Mouse (Mus musculus) C2C12 (cell line): ENCODE results near the gene Efcab5.

ENCODE experiments used
- CEBPB ChIP-seq: IDR thresholded peaks from one replicate; pipeline ENCODE4 v1.6.1; 2011; ENCODE audit warnings: low read depth, mild to moderate bottlenecking, control low read depth, moderate library complexity
- CTCF ChIP-seq: IDR thresholded peaks from one replicate; pipeline ENCODE4 v1.5.1; 2011; ENCODE audit not compliant: control insufficient read depth, insufficient read depth, insufficient read length
- MYOD1 ChIP-seq: IDR thresholded peaks from one replicate; pipeline ENCODE4 v1.6.1; 2011; ENCODE audit warnings: low read depth; ENCODE audit not compliant: control insufficient read depth, insufficient read length
- MYOG ChIP-seq: IDR thresholded peaks from one replicate; pipeline ENCODE4 v1.6.1; 2011; ENCODE audit not compliant: control insufficient read depth, insufficient read length; ENCODE audit errors: extremely low read depth
- USF1 ChIP-seq: IDR thresholded peaks from one replicate; pipeline ENCODE4 v1.6.1; 2011; ENCODE audit warnings: low read depth, mild to moderate bottlenecking, control low read depth, moderate library complexity

DNA sequence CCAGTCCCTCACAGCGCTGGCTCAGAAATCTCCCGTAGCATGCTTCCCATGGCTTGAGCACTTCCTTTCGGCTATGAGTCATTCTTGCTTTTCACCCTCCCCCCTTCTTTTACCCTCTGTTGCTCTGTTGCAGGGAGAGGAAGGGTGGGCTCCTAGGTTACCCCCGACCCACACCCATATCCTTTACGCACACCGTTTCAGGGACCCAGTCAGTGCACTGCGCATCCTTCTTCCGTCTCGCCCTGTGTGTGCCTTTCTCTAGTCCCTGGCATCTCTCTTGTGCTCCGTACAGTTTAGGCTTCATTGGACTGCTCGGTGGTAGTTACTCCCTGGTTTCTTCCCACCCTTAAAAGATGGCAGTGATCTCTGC is 28.0 kb upstream of the Efcab5 start:
- no peak for TF ChIP-seq CTCF
- TF ChIP-seq MYOG, result no peak
- TF ChIP-seq MYOD1, result no peak
- TF ChIP-seq USF1, result no peak
- TF ChIP-seq CEBPB, result no peak
